Comparison of ENCODE assay signal across 20 mouse cellular contexts in the genomic region with DNA sequence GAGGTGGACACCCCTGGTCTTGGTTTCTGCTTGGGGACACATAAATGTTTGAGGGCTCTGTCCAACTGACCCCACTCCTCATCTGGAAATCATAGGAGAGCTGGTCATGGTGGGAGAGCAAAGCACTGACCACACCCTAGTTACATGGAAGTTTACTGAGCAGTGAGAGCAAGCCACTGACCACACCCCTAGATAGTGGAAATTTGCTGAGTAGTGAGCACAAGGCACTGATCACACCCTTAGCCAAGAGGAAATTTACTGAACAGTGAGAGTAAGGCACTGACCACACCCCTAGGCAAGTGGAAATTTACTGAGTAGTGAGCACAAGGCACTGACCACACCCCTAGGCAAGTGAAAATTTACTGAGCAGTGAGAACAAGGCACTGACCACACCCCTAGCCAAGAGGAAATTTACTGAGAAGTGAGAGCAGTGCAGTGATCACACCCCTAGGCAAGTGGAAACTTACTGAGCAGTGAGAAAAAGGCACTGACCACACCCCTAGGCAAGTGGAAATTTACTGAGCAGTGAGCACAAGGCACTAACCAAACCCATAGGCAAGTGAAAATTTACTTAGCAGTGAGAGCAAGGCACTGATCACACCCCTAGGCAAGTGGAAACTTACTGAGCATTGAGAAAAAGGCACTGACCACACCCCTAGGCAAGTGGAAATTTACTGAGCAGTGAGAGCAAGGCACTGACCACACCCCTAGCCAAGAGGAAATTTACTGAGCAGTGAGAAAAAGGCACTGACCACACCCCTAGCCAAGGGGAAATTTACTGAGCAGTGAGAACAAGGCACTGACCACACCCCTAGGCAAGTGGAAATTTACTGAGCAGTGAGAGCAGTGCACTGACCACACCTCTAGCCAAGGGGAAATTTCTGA. TPM values are rescaled to one million over a fixed set of nuclear protein-coding genes. Genes with fewer than 3 reads are reported as not detected.
DNase-seq lines count a peak whose midpoint lies in the region; ATAC-seq and TF ChIP-seq lines count a peak whose summit lies in the region.
"Had no signal": no experiment of that assay in that cellular context is flagged by ENCODE, and none has a peak within 500 bp of the region (broad histone marks: within the 10 kb centered on the region; RNA-seq: fewer than 3 reads in every experiment).

No protein-coding gene starts in this region.

- no peaks in the 10 kb centered on the region for H3K27me3 ChIP-seq in lung, postnatal 0 days (replicated peaks; ENCODE audit: insufficient read depth, low read length)
- H3K27me3 ChIP-seq: neural tube, embryonic 12.5 days had no signal

- peak; percentile 5 for DNase-seq in lung, postnatal 0 days (ENCODE audit: low spot score)
- DNase-seq in lung, adult 18-20 months: no peak
- peak; percentile 88 for DNase-seq in R1 (ENCODE audit: low read depth, low spot score)
- DNase-seq in layer of hippocampus, adult 11-12 months (ENCODE audit: low spot score): no peak
- DNase-seq in adrenal gland, postnatal 4 days (ENCODE audit: low spot score in 2 of 2): no peak
- DNase-seq in lung, adult 2 months: no peak
- no peak for DNase-seq in c-Kit-positive CD71-positive TER-119-positive erythroid progenitor cells, embryonic 14.5 days (ENCODE audit: low spot score)
- DNase-seq: cerebellum, adult 9-11 months; gastrocnemius, postnatal 36 days; kidney, adult 11 months; kidney, postnatal 4 days; lung, postnatal 14 days; midbrain, embryonic 14.5 days had no signal

- no peak overlapping the region for H3K4me2 ChIP-seq in lung, postnatal 0 days (replicated peaks; ENCODE audit: low read depth, low read length)
- H3K4me2 ChIP-seq: hindbrain, embryonic 14.5 days; neural tube, embryonic 12.5 days had no signal

- H3K9ac ChIP-seq in lung, postnatal 0 days (replicated peaks; ENCODE audit: low read depth): no peak overlapping the region
- H3K9ac ChIP-seq: hindbrain, embryonic 14.5 days; neural tube, embryonic 12.5 days had no signal

- no peak for TF ChIP-seq POLR2A in lung, adult 2 months (IDR thresholded peaks at IDR 0.05; ENCODE audit: borderline replicate concordance, extremely low read depth, low read depth, low read length)

- TF ChIP-seq CTCF in lung, postnatal 0 days (IDR thresholded peaks at IDR 0.05): no peak
- TF ChIP-seq CTCF in lung, adult 2 months (IDR thresholded peaks at IDR 0.05; ENCODE audit: insufficient read depth, low read length): no peak

- H3K9me3 ChIP-seq in lung, postnatal 0 days (ENCODE audit: low read length): no peaks in the 10 kb centered on the region
- H3K9me3 ChIP-seq: embryonic facial prominence, embryonic 10.5 days; G1E; neural tube, embryonic 12.5 days had no signal

- H3K4me3 ChIP-seq in lung, postnatal 0 days (ENCODE audit: low read depth, low read length): no peak overlapping the region
- H3K4me3 ChIP-seq in macrophage (ENCODE audit: inconsistent target): no peak overlapping the region
- H3K4me3 ChIP-seq in lung, adult 2 months (replicated peaks; ENCODE audit: extremely low read depth, low read depth, low read length): no peak overlapping the region
- H3K4me3 ChIP-seq: embryonic facial prominence, embryonic 10.5 days; neural tube, embryonic 12.5 days had no signal

- no peaks in the 10 kb centered on the region for H3K36me3 ChIP-seq in lung, postnatal 0 days (ENCODE audit: insufficient read depth, low read length)
- H3K36me3 ChIP-seq in macrophage (ENCODE audit: inconsistent target): no peaks in the 10 kb centered on the region
- H3K36me3 ChIP-seq: embryonic facial prominence, embryonic 10.5 days; G1E; neural tube, embryonic 12.5 days had no signal

- no peak overlapping the region for H3K27ac ChIP-seq in lung, postnatal 0 days (ENCODE audit: low read length)
- peak overlapping the region; percentile 39 for H3K27ac ChIP-seq in macrophage
- H3K27ac ChIP-seq: embryonic facial prominence, embryonic 10.5 days; hindbrain, embryonic 14.5 days; neural tube, embryonic 12.5 days had no signal

- no peak for TF ChIP-seq EP300 in lung, postnatal 0 days (IDR thresholded peaks at IDR 0.05)

- ATAC-seq in lung, postnatal 0 days: no peak

- no peaks in the 10 kb centered on the region for H3K4me1 ChIP-seq in lung, postnatal 0 days (ENCODE audit: insufficient read depth, low read depth, low read length)
- no peaks in the 10 kb centered on the region for H3K4me1 ChIP-seq in lung, adult 2 months (ENCODE audit: control insufficient read depth, insufficient read depth, low read length)
- H3K4me1 ChIP-seq: embryonic facial prominence, embryonic 10.5 days; neural tube, embryonic 12.5 days had no signal

- no peaks in the 10 kb centered on the region for H3K79me2 ChIP-seq in macrophage (ENCODE audit: inconsistent target)

RNA-seq across cellular contexts. Expression of a gene that starts 17.2 kb away (rescaled TPM):
- 4.6 and 5.3 TPM in 2 replicates for polyA plus RNA-seq in lung, postnatal 0 days (2015; fragmentation: Nextera tagmentation; extraction: Ambion mirVana)
- total RNA-seq in macrophage (2018; cell fraction: chromatin; rRNA removed): 1 to 10 TPM in 14 of 26 experiments, under 1 TPM in 11, not detected in 1; 0.29 to 3.8 (median 1.3) TPM
- total RNA-seq in macrophage (2018; cell fraction: cytosol; rRNA removed): 1 to 10 TPM; 1.5 to 4.4 (median 2.9) TPM
- total RNA-seq in macrophage (2018; cell fraction: nucleus; rRNA removed): 10 to 100 TPM in 1 of 26 experiments, 1 to 10 TPM in 24, under 1 TPM in 1; 0.58 to 11.1 (median 2.1) TPM
- 2.7 to 8.5 TPM (median 3.7 TPM) in 3 replicates for polyA plus RNA-seq in macrophage (2018)
- 1 to 10 TPM; 8.3 to 9.5 TPM for total RNA-seq in adrenal gland, postnatal 4 days (2021)
- polyA plus RNA-seq in lung, adult 2 months (2012; rRNA removed): 5.7 and 6.5 TPM in 2 replicates
- polyA plus RNA-seq: G1E had no signal

RNA-seq across cellular contexts. Expression of a gene that starts 19.0 kb away (rescaled TPM):
- 2.2 and 3.0 TPM in 2 replicates for polyA plus RNA-seq in lung, postnatal 0 days (2015; fragmentation: Nextera tagmentation; extraction: Ambion mirVana)
- total RNA-seq in macrophage (2018; cell fraction: chromatin; rRNA removed): 10 to 100 TPM in 6 of 26 experiments, 1 to 10 TPM in 16, under 1 TPM in 4; 0.58 to 19.7 (median 4.6) TPM
- 10 to 100 TPM in 9 of 26 experiments, 1 to 10 TPM in 17; 3.5 to 15.1 (median 9.5) TPM for total RNA-seq in macrophage (2018; cell fraction: cytosol; rRNA removed)
- total RNA-seq in macrophage (2018; cell fraction: nucleus; rRNA removed): 10 to 100 TPM in 6 of 26 experiments, 1 to 10 TPM in 20; 2.0 to 22.6 (median 6.8) TPM
- polyA plus RNA-seq in macrophage (2018): 11.0 to 17.9 TPM (median 11.0 TPM) in 3 replicates
- total RNA-seq in adrenal gland, postnatal 4 days (2021): 1 to 10 TPM; 3.5 to 4.2 TPM
- polyA plus RNA-seq in lung, adult 2 months (2012; rRNA removed): 3.0 and 5.3 TPM in 2 replicates
- total RNA-seq: liver, adult 2 months had no signal
- polyA plus RNA-seq: G1E had no signal

RNA-seq across cellular contexts. Expression of a gene that starts 38.1 kb away (rescaled TPM):
- 1.0 and 1.2 TPM in 2 replicates for polyA plus RNA-seq in lung, postnatal 0 days (2015; fragmentation: Nextera tagmentation; extraction: Ambion mirVana)
- 10 to 100 TPM in 1 of 26 experiments, 1 to 10 TPM in 19, under 1 TPM in 6; 0.37 to 11.2 (median 1.9) TPM for total RNA-seq in macrophage (2018; cell fraction: chromatin; rRNA removed)
- total RNA-seq in macrophage (2018; cell fraction: cytosol; rRNA removed): 10 to 100 TPM in 4 of 26 experiments, 1 to 10 TPM in 22; 3.6 to 12.1 (median 6.2) TPM
- 10 to 100 TPM in 6 of 26 experiments, 1 to 10 TPM in 20; 2.5 to 20.0 (median 7.6) TPM for total RNA-seq in macrophage (2018; cell fraction: nucleus; rRNA removed)
- polyA plus RNA-seq in macrophage (2018): 5.9 to 10.7 TPM (median 10.6 TPM) in 3 replicates
- total RNA-seq in adrenal gland, postnatal 4 days (2021): 1 to 10 TPM; 1.3 to 1.6 TPM
- polyA plus RNA-seq in lung, adult 2 months (2012; rRNA removed): 0.76 and 1.8 TPM in 2 replicates
- polyA plus RNA-seq: G1E; testis, adult 2 months had no signal

Comparison
In these comparisons a context has a peak if more than half of its experiments do, and no peak if none do; other contexts are left out.
1. DNase-seq: peak in lung, postnatal 0 days (single experiment) and R1 (single experiment); none in lung, adult 18-20 months (0 of 2), layer of hippocampus, adult 11-12 months (single experiment), adrenal gland, postnatal 4 days (0 of 2), lung, adult 2 months (single experiment) and c-Kit-positive CD71-positive TER-119-positive erythroid progenitor cells, embryonic 14.5 days (single experiment).